Mouse (Mus musculus) small intestine, adult 2 months (tissue): ENCODE measurements around the gene Oas2.

Source experiments
- CTCF ChIP-seq: fragments of 200-500 bp; IDR thresholded peaks from 2 replicates; pipeline ENCODE4 v1.5.1; 2012; ENCODE audit warnings: low read depth, mild to moderate bottlenecking, control low read depth, inconsistent platforms, low read length, moderate library complexity, mixed read lengths; ENCODE audit not compliant: insufficient replicate concordance, insufficient read length; ENCODE audit errors: extremely low read depth
- POLR2A ChIP-seq: fragments of 200-500 bp; IDR thresholded peaks from 2 replicates; pipeline ENCODE4 v1.6.1; 2012; ENCODE audit warnings: low read depth, mild to moderate bottlenecking, control low read depth, inconsistent platforms, low read length, moderate library complexity

- TF ChIP-seq POLR2A: no peak
- peak; percentile 21; the same call in 1 of the 2 replicates for TF ChIP-seq CTCF
Measured at GRCm38 (mm10) chr5:120781646-120782045, 32.0 kb upstream of the Oas2 start.
